Mouse (Mus musculus): ENCODE data around the gene Gatc. TPM values are rescaled to one million over a fixed set of nuclear protein-coding genes. Genes with fewer than 3 reads are reported as not detected.
"Not testable (repeated sequence)": the region's sequence is repeated elsewhere in the genome, so short reads cannot be mapped to it uniquely, and the experiment has no call there.

Gene Gatc
- 35.6 and 41.2 TPM in 2 replicates for polyA plus RNA-seq (2016; fragmentation: Nextera tagmentation; extraction: Ambion mirVana)

DNA sequence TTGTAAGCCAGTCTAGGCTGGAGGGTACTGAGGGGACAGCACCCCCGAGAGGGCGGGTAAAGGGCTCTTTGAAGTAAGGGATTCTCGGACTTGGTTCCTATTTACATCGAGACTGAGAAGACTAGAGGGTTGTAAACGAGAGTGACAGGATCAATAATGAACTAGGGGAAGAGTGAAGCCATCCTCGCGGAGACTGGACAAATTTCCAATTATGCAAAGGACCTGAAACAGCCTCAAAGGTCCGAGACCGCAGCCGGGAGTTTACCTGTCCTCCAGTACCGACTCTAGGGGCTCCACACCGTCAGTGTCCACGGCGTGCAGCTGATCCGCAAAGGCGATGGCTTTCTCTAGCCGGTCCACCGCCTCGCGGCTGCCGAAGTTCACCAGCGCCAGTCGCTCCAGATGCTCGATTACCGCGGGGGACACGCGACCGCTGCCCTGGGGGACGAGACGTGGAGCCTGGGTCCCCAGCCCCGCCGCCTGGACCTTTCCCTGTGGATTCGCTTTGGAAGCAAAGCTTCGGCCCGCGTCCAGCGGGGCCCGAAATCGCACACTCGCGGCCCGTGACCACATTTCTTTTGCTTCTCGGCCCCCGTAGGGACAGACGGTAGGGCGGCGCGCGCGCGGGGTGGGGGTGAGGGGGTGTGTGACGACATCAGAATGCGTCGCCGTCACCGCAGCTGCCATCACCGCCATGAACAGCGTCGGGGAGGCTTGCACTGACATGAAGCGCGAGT, at the start of gene Gatc, which contains the start of gene Triap1:
TSS of gene Gatc (minus strand) at position 602 of the 737 bp plus-strand sequence.
TSS of gene Triap1 (plus strand) at position 649 of the 737 bp plus-strand sequence.
- H3K9me3 ChIP-seq = no peaks in the 10 kb centered on the region
- H3K4me1 ChIP-seq (replicated peaks) = peaks cover 22% of the 10 kb centered on the region
- peaks cover 64% of the 10 kb centered on the region for H3K36me3 ChIP-seq
- under 1% methylated on average over 62 of the region's 62 CpGs for WGBS
- H3K27me3 ChIP-seq (ENCODE audit: insufficient read depth, poor library complexity, severe bottlenecking) = no peaks in the 10 kb centered on the region
- H3K27ac ChIP-seq = peak within 1 kb of the TSS; percentile 95
- peak within 1 kb of the TSS; percentile 90 for H3K4me3 ChIP-seq
- DNase-seq (ENCODE audit: low spot score) = peak; percentile 93

DNA sequence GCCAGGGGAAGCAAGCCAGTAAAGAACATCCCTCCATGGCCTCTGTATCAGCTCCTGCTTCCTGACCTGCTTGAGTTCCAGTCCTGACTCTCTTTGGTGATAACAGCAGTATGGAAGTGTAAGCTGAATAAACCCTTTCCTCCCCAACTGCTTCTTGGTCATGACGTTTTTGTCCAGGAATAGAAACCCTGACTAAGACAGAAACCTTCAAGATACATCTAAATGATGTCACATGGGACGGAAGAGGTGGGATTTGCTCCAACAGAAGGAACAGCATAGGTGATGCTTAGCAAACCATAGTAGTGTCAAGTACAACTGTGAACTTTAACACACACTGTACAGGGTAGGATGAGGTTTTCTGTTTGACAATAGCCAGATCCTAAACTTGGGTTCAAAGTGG, 37.9 kb upstream of the Gatc start:
- not testable (repeated sequence) for H3K27ac ChIP-seq; H3K4me3 ChIP-seq; H3K36me3 ChIP-seq; H3K4me1 ChIP-seq (replicated peaks); H3K9me3 ChIP-seq; DNase-seq (ENCODE audit: low spot score); H3K27me3 ChIP-seq (ENCODE audit: insufficient read depth, poor library complexity, severe bottlenecking)
- WGBS = 75% methylated on average over 2 of the region's 2 CpGs

DNA sequence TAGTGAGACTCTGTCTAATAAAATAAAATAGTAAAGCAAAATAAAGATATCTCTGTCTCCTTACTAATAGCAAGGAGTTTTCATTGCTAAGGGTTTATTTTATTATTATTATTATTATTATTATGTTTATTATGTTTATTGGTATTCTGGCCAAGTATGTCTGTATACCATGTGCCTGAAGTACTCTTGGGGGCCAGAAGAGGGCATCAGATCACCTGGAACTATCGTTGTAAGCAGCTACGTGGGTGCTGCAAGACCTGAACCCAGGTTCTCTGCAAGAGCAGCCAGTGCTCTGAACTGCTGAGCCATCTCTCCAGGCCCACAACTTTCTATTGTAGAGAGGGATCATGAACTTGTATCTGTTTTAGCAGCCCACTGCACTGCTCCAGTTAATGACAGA, 34.5 kb upstream of the Gatc start:
- H3K27ac ChIP-seq = peak overlapping the region; percentile 80
- WGBS = 85% methylated on average over 2 of the region's 2 CpGs

DNA sequence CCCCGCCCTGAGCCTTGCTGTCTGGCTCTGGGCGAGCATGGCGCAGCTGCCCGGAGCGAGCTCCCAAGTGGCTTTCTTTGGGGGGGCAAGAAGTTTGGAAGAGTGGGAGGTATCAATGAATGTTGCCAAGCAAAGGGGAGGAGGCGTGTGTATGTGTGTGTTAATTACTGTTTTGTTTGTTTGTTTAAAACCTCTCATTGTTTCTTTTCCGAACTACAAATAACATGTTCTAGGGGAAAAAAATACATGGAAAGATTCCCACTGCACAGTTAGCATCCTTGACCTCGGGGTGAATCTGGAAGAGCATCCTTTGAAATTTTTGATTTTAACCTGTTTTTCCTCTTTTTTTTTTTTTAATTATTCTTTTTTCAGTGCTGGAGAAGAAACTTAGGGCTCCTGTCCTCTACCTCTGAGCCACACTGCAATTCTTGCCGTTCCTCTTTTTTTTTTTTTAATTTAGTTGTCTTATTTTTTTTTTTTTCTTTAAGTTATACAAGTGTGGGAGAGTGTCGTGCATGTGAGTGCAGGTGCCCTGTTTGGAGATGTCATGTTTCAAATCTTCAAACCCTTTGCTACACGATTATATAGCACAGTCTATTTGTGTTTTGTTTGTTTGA, 33.3 kb upstream of the Gatc start:
- peaks cover 35% of the 10 kb centered on the region for H3K4me1 ChIP-seq (replicated peaks)

More for the DNA sequence above, 34.5 kb upstream of the Gatc start:
- Histone ChIP-seq H3K4me3 (no peak overlapping the region), H3K36me3 (no peaks in the 10 kb centered on the region), H3K27me3 (ENCODE audit: insufficient read depth, poor library complexity, severe bottlenecking) (no peaks in the 10 kb centered on the region), H3K4me1 (replicated peaks) (peaks cover 35% of the 10 kb centered on the region), H3K9me3 (no peaks in the 10 kb centered on the region)
- DNase-seq (ENCODE audit: low spot score) = no peak

GRCm38 (mm10) chr5:115373441-115374203, 32.6 kb upstream of the Gatc start:
- no peaks in the 10 kb centered on the region for H3K27me3 ChIP-seq (ENCODE audit: insufficient read depth, poor library complexity, severe bottlenecking)
- no peaks in the 10 kb centered on the region for H3K36me3 ChIP-seq
- no peaks in the 10 kb centered on the region for H3K9me3 ChIP-seq
- peaks cover 35% of the 10 kb centered on the region for H3K4me1 ChIP-seq (replicated peaks)
- peak overlapping the region; percentile 92 for H3K27ac ChIP-seq
- peak; percentile 89 for DNase-seq (ENCODE audit: low spot score)
- 9% methylated on average over 26 of the region's 26 CpGs for whole genome bisulfite sequencing
- peak overlapping the region; percentile 39 for H3K4me3 ChIP-seq

More for the DNA sequence above, 33.3 kb upstream of the Gatc start:
- Histone ChIP-seq H3K27me3 (ENCODE audit: insufficient read depth, poor library complexity, severe bottlenecking) (no peaks in the 10 kb centered on the region), H3K36me3 (no peaks in the 10 kb centered on the region), H3K4me3 (peak overlapping the region; percentile 39), H3K27ac (peak overlapping the region; percentile 92), H3K9me3 (no peaks in the 10 kb centered on the region)
- no peak for DNase-seq (ENCODE audit: low spot score)
- 11% methylated on average over 11 of the region's 11 CpGs for WGBS

- H3K4me1 ChIP-seq (replicated peaks) = peaks cover 35% of the 10 kb centered on the region
- H3K4me3 ChIP-seq = no peak overlapping the region
- peak overlapping the region; percentile 92 for H3K27ac ChIP-seq
- DNase-seq (ENCODE audit: low spot score) = peak; percentile 74
- H3K36me3 ChIP-seq = no peaks in the 10 kb centered on the region
- no peaks in the 10 kb centered on the region for H3K9me3 ChIP-seq
- 31% methylated on average over 9 of the region's 9 CpGs for WGBS
- no peaks in the 10 kb centered on the region for H3K27me3 ChIP-seq (ENCODE audit: insufficient read depth, poor library complexity, severe bottlenecking)
Observed at GRCm38 (mm10) chr5:115371736-115372135, 30.8 kb upstream of the Gatc start.

DNA sequence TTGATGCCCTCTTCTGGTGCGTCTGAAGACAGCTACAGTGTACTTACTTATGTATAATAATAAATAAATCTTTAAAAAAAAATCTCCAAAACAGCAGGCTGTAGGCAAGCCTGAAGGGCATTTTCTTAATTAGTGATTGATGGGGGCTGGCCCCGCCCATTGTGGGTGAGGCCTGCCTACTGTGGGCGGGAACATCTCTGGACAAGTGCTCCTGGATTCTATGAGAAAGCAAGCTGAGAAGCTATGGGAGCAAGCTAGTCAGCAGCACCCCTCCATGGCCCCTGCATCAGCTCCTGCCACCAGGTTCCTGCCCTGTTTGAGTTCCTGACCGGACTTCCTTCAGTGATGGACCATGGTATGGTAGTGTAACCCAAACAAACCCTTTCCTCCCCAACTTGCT, 23.8 kb upstream of the Gatc start:
- Histone ChIP-seq H3K27ac (no peak overlapping the region), H3K27me3 (ENCODE audit: insufficient read depth, poor library complexity, severe bottlenecking) (no peaks in the 10 kb centered on the region), H3K4me3 (no peak overlapping the region), H3K9me3 (no peaks in the 10 kb centered on the region), H3K36me3 (no peaks in the 10 kb centered on the region), H3K4me1 (replicated peaks) (peaks cover 31% of the 10 kb centered on the region)
- no peak for DNase-seq (ENCODE audit: low spot score)
- WGBS = 86% methylated on average over 4 of the region's 4 CpGs

DNA sequence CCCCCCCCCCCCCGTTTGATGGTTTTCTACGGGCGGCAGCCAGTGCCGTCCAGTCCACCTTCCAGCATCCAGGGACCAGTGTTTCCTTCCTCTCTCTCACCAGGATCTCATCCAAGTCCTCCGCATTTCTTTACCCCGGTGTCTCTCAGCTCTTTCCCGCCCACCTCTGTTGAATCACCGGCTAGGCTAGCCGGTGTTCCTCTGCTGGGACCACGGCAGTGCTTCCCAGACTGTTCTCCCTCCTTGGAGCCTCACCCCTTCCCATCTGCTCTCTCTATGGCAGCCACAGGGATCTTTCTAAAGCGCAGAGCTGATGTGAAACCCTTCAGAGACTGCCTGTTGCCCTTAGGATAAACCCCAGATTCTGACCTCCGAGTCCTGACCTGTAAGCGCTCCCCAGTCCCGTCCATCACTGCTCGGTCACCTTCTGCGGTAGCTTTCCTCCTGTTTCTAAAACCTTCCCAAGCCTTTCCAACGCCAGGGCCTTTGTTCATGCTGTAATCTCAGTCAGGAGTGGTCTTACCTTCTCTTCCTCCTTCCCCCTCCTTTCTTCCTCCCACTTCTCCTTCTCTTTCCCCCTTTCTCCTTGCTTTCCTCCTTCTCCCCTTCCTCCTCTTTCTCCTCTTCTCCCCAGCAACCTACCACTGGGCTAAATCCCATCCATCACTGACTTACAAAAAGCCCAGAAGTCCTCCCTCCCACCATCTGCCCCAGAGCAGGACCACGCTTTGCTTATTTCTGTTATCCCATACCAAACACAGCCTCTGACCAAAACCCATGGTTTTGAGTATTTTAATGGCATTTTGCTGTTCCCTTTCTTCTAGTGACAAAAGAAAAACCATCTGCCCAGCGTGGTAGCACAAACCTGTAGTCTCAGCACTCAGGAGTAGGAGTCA, 22.1 kb upstream of the Gatc start:
- H3K4me3 ChIP-seq = peak overlapping the region; percentile 36
- WGBS = 14% methylated on average over 19 of the region's 19 CpGs
- no peaks in the 10 kb centered on the region for H3K36me3 ChIP-seq
- H3K27me3 ChIP-seq (ENCODE audit: insufficient read depth, poor library complexity, severe bottlenecking) = no peaks in the 10 kb centered on the region
- no peaks in the 10 kb centered on the region for H3K9me3 ChIP-seq
- DNase-seq (ENCODE audit: low spot score) = peak; percentile 40
- H3K27ac ChIP-seq = peak overlapping the region; percentile 89
- peaks cover 38% of the 10 kb centered on the region for H3K4me1 ChIP-seq (replicated peaks)

GRCm38 (mm10) chr5:115362216-115362615, 21.2 kb upstream of the Gatc start:
- WGBS = 22% methylated on average over 7 of the region's 7 CpGs
- Histone ChIP-seq H3K36me3 (no peaks in the 10 kb centered on the region), H3K4me1 (replicated peaks) (peaks cover 38% of the 10 kb centered on the region), H3K27me3 (ENCODE audit: insufficient read depth, poor library complexity, severe bottlenecking) (no peaks in the 10 kb centered on the region), H3K9me3 (no peaks in the 10 kb centered on the region), H3K27ac (peak overlapping the region; percentile 84), H3K4me3 (0 out of 2 replicates have a peak overlapping the region, but pooled peaks have one; percentile 13)
- DNase-seq (ENCODE audit: low spot score) = no peak

- DNase-seq (ENCODE audit: low spot score) = no peak
- H3K9me3 ChIP-seq = no peaks in the 10 kb centered on the region
- H3K4me3 ChIP-seq = no peak overlapping the region
- WGBS = 76% methylated on average over 5 of the region's 5 CpGs
- peak overlapping the region; percentile 69 for H3K27ac ChIP-seq
- no peaks in the 10 kb centered on the region for H3K27me3 ChIP-seq (ENCODE audit: insufficient read depth, poor library complexity, severe bottlenecking)
- H3K36me3 ChIP-seq = no peaks in the 10 kb centered on the region
- peaks cover 41% of the 10 kb centered on the region for H3K4me1 ChIP-seq (replicated peaks)
Observed at GRCm38 (mm10) chr5:115359851-115360372, 18.9 kb upstream of the Gatc start.

DNA sequence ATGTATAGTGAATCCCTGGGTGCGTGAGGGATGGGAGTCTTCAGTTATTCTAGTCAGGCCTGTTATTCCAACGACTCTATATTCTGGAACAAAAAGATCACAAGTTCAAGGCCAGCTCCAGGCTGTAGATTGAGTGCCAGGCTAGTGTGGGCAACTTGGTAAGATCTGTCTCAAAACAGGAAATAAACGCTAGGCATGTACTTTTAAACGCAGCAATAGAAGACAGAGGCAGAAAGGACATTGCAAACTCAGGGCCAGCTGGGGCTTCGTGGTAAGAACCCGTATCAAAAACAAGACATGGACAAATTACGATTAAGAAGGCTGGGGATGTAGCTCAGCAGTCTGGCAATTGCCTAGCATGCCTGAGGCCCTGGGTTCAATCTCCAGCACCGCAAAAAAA, 18.5 kb upstream of the Gatc start:
- H3K27me3 ChIP-seq (ENCODE audit: insufficient read depth, poor library complexity, severe bottlenecking) = no peaks in the 10 kb centered on the region
- WGBS = 86% methylated on average over 8 of the region's 8 CpGs
- H3K27ac ChIP-seq = peak overlapping the region; percentile 69
- no peaks in the 10 kb centered on the region for H3K36me3 ChIP-seq
- no peak overlapping the region for H3K4me3 ChIP-seq
- no peak for DNase-seq (ENCODE audit: low spot score)
- peaks cover 41% of the 10 kb centered on the region for H3K4me1 ChIP-seq (replicated peaks)
- H3K9me3 ChIP-seq = no peaks in the 10 kb centered on the region

DNA sequence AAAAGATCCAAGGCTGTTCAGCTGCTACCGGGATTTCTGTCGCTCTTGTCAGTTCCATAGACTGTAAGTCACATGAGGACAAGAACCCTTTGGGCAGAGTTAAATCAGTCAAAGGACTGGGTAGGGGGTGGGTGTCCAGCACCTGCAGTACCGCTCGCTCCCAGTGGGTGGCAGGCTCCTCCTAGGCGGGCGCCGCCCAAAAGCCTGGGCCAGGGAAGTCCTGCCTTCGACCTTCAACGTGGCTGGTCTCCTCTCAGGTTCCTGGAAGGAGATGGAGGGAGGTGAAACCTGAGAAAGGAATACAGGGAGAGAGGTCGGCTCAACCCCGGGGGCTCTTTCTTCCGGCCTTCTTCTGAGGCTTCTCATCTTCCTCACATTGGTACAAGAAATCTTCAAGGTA, 17.9 kb upstream of the Gatc start:
- Histone ChIP-seq H3K9me3 (no peaks in the 10 kb centered on the region), H3K27me3 (ENCODE audit: insufficient read depth, poor library complexity, severe bottlenecking) (no peaks in the 10 kb centered on the region), H3K36me3 (no peaks in the 10 kb centered on the region), H3K4me3 (0 out of 2 replicates have a peak overlapping the region, but pooled peaks have one; percentile 11), H3K4me1 (replicated peaks) (peaks cover 41% of the 10 kb centered on the region), H3K27ac (peak overlapping the region; percentile 69)
- 5% methylated on average over 12 of the region's 12 CpGs for WGBS
- DNase-seq (ENCODE audit: low spot score) = peak; percentile 92
